Mouse (Mus musculus) liver, adult 2 months (tissue): ENCODE results near the gene Fgfr2.

ENCODE experiments used
- CTCF ChIP-seq: fragments of 200-500 bp; IDR thresholded peaks from 2 replicates; pipeline ENCODE4 v1.5.1; 2011; ENCODE audit warnings: low read depth, low read length, control low read depth
- POLR2A ChIP-seq: fragments of 200-500 bp; IDR thresholded peaks from 2 replicates; pipeline ENCODE4 v1.6.1; 2011; ENCODE audit warnings: low read length, control low read depth; ENCODE audit not compliant: insufficient read depth; ENCODE audit errors: extremely low read depth

DNA sequence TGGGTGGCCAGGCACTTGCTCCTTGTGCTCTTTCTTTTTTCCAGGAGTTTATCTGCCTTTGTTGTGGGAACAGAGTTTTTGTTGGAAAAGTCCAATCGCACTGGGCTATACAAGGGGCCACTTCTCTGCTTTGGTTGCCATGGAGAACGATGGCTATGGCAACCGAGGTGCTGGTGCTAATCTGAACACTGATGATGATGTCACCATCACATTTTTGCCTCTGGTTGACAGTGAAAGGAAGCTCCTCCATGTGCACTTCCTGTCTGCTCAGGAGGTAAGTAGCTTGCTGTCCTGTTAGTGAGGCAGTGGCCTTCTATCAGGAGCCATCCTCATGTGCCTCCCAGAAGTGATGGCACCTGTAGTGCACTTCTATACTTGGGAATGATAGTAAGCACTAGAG is 140.5 kb downstream of the Fgfr2 start:
- TF ChIP-seq POLR2A = no peak
- TF ChIP-seq CTCF = no peak
